Mouse (Mus musculus) E14TG2a.4 (cell line): ENCODE measurements around the gene Rufy2.

Experiments used
- CTCF ChIP-seq: conservative IDR thresholded peaks from 2 replicates; pipeline ENCODE4 v1.5.1; 2014; ENCODE audit warnings: low read length
- NANOG ChIP-seq: IDR thresholded peaks from 2 replicates; pipeline ENCODE4 v1.6.1; 2014; ENCODE audit warnings: borderline replicate concordance, low read length, mixed read lengths
- POU5F1 ChIP-seq: IDR thresholded peaks from 2 replicates; pipeline ENCODE4 v1.6.1; 2014; ENCODE audit warnings: low read length, borderline replicate concordance

DNA sequence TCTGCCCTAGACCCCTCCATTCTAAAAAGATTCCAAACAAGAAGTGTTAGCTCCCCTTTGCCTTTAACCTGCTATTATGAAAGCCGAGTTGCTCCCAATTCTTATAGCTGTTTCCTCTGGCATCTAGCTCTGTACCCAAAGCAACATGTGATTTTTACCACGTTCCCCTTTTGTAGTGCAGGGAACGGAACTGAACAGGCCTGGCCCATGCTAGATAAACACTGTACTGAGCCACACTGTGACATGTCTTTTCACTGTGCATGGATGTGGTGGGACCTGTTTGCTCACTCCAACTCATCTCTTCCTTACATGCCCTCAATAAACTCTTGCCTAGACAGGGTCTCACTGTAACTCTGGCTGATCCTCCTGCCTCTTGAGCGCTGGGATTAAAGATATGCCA, 30.2 kb downstream of the Rufy2 start:
- no peak for TF ChIP-seq CTCF
- no peak for TF ChIP-seq NANOG
- no peak for TF ChIP-seq POU5F1
